Comparison of ENCODE assay signal across 8 mouse cellular contexts in genomic region chr3:101661184-101661992, GRCm38 (mm10). TPM values are rescaled to one million over a fixed set of nuclear protein-coding genes. Genes with fewer than 3 reads are reported as not detected.
DNase-seq lines count a peak whose midpoint lies in the region; ATAC-seq and TF ChIP-seq lines count a peak whose summit lies in the region.

No protein-coding gene starts in this region.

- TF ChIP-seq CTCF in liver, postnatal 0 days (IDR thresholded peaks at IDR 0.05; ENCODE audit: low read depth): no peak
- TF ChIP-seq CTCF in cerebellum, adult 2 months (IDR thresholded peaks at IDR 0.05; ENCODE audit: borderline replicate concordance, insufficient read depth, low read depth, low read length): no peak

- no peaks in the 10 kb centered on the region for H3K9me3 ChIP-seq in hindbrain, embryonic 15.5 days
- H3K9me3 ChIP-seq in midbrain, embryonic 13.5 days: no peaks in the 10 kb centered on the region
- no peaks in the 10 kb centered on the region for H3K9me3 ChIP-seq in liver, postnatal 0 days (ENCODE audit: low read length)

- WGBS in hindbrain, embryonic 15.5 days: 34% methylated on average over 9 of the region's 9 CpGs
- WGBS in midbrain, embryonic 13.5 days: 33% methylated on average over 9 of the region's 9 CpGs
- WGBS in liver, postnatal 0 days (ENCODE audit: insufficient replicate concordance): 53% methylated on average over 9 of the region's 9 CpGs
- 59% methylated on average over 9 of the region's 9 CpGs for WGBS in cerebellum, adult 2 months

- H3K27me3 ChIP-seq in hindbrain, embryonic 15.5 days: no peaks in the 10 kb centered on the region
- no peaks in the 10 kb centered on the region for H3K27me3 ChIP-seq in midbrain, embryonic 13.5 days
- no peaks in the 10 kb centered on the region for H3K27me3 ChIP-seq in liver, postnatal 0 days (ENCODE audit: insufficient read depth, low read length)
- H3K27me3 ChIP-seq in cerebellum, adult 2 months (ENCODE audit: control insufficient read depth, insufficient read depth, low read length): no peaks in the 10 kb centered on the region

- no peak for TF ChIP-seq EP300 in liver, postnatal 0 days (IDR thresholded peaks at IDR 0.05; ENCODE audit: low read depth)

- no peak overlapping the region for H3K4me3 ChIP-seq in hindbrain, embryonic 15.5 days
- no peak overlapping the region for H3K4me3 ChIP-seq in midbrain, embryonic 13.5 days (replicated peaks)
- no peak overlapping the region for H3K4me3 ChIP-seq in liver, postnatal 0 days (ENCODE audit: low read depth, low read length)
- H3K4me3 ChIP-seq in cerebellum, adult 2 months (replicated peaks; ENCODE audit: insufficient read depth, low read depth, low read length): no peak overlapping the region

- peak overlapping the region; percentile 70 for H3K27ac ChIP-seq in hindbrain, embryonic 15.5 days (replicated peaks)
- H3K27ac ChIP-seq in midbrain, embryonic 13.5 days: peak overlapping the region; percentile 84
- no peak overlapping the region for H3K27ac ChIP-seq in liver, postnatal 0 days (ENCODE audit: low read depth)
- no peak overlapping the region for H3K27ac ChIP-seq in cerebellum, adult 2 months (ENCODE audit: insufficient read depth, low read length)

- H3K36me3 ChIP-seq in hindbrain, embryonic 15.5 days: no peaks in the 10 kb centered on the region
- no peaks in the 10 kb centered on the region for H3K36me3 ChIP-seq in midbrain, embryonic 13.5 days
- H3K36me3 ChIP-seq in liver, postnatal 0 days (replicated peaks; ENCODE audit: insufficient read depth, low read length): no peaks in the 10 kb centered on the region

- peaks cover 19% of the 10 kb centered on the region for H3K4me1 ChIP-seq in hindbrain, embryonic 15.5 days (replicated peaks)
- H3K4me1 ChIP-seq in midbrain, embryonic 13.5 days (replicated peaks): peaks cover 22% of the 10 kb centered on the region
- H3K4me1 ChIP-seq in liver, postnatal 0 days (ENCODE audit: insufficient read depth): no peaks in the 10 kb centered on the region
- no peaks in the 10 kb centered on the region for H3K4me1 ChIP-seq in cerebellum, adult 2 months (ENCODE audit: control insufficient read depth, insufficient read depth, low read length)

- peak; percentile 50 to 59 for DNase-seq in cerebellum, postnatal 14 days
- no peak for DNase-seq in cerebellum, adult 9-10 months
- peak; percentile 78 for DNase-seq in brain, adult 2 months (ENCODE audit: low read depth, low spot score)
- DNase-seq in ovary, postnatal 36 days (ENCODE audit: low spot score): no peak
- no peak for DNase-seq in liver, postnatal 0 days
- no peak for DNase-seq in cerebellum, adult 2 months

- H3K4me2 ChIP-seq in hindbrain, embryonic 15.5 days: no peak overlapping the region
- H3K4me2 ChIP-seq in midbrain, embryonic 13.5 days (replicated peaks): no peak overlapping the region
- no peak overlapping the region for H3K4me2 ChIP-seq in liver, postnatal 0 days (ENCODE audit: low read depth, low read length)

- TF ChIP-seq POLR2A in cerebellum, adult 2 months (IDR thresholded peaks at IDR 0.05; ENCODE audit: borderline replicate concordance, insufficient read depth, low read length): no peak

- H3K9ac ChIP-seq in hindbrain, embryonic 15.5 days: no peak overlapping the region
- 0 out of 2 replicates have a peak overlapping the region, but pooled peaks have one; percentile 24 for H3K9ac ChIP-seq in midbrain, embryonic 13.5 days (replicated peaks)
- no peak overlapping the region for H3K9ac ChIP-seq in liver, postnatal 0 days (replicated peaks)

- ATAC-seq in hindbrain, embryonic 15.5 days (ENCODE audit: low FRiP score, low read depth): peak; percentile 86
- ATAC-seq in midbrain, embryonic 13.5 days: peak; percentile 88
- ATAC-seq in liver, postnatal 0 days: no peak

RNA-seq across cellular contexts. Expression of gene Atp1a1, which starts 56.9 kb away (rescaled TPM):
- 69.3 and 72.6 TPM in 2 replicates for polyA plus RNA-seq in hindbrain, embryonic 15.5 days (2015; fragmentation: Nextera tagmentation; extraction: Ambion mirVana)
- polyA plus RNA-seq in midbrain, embryonic 13.5 days (2015; fragmentation: Nextera tagmentation; extraction: Ambion mirVana): 37.8 and 40.6 TPM in 2 replicates
- 39.3 and 40.8 TPM in 2 replicates for polyA plus RNA-seq in liver, postnatal 0 days (2015; fragmentation: Nextera tagmentation; extraction: Ambion mirVana)
- 826 and 1,031 TPM in 2 replicates for polyA plus RNA-seq in cerebellum, adult 2 months (2012; rRNA removed)

Comparison
In these comparisons a context has a peak if more than half of its experiments do, and no peak if none do; other contexts are left out.
1. DNase-seq: peak in cerebellum, postnatal 14 days (2 of 2) and brain, adult 2 months (single experiment); none in cerebellum, adult 9-10 months (single experiment), ovary, postnatal 36 days (single experiment), liver, postnatal 0 days (single experiment) and cerebellum, adult 2 months (0 of 2).
2. H3K27ac ChIP-seq: peak in hindbrain, embryonic 15.5 days (single experiment) and midbrain, embryonic 13.5 days (single experiment); none in liver, postnatal 0 days (single experiment) and cerebellum, adult 2 months (single experiment).
3. RNA of gene Atp1a1, which starts 56.9 kb away (polyA plus RNA-seq): 826 to 1,031 TPM in cerebellum, adult 2 months; 69.3 to 72.6 TPM in hindbrain, embryonic 15.5 days, 37.8 to 40.6 TPM in midbrain, embryonic 13.5 days and 39.3 to 40.8 TPM in liver, postnatal 0 days; every median in the first group is over 10 times any median in the second.